Mouse (Mus musculus): Measurements from ENCODE around the gene Cd302.

GRCm38 (mm10) chr2:60282625-60283024 is 1.7 kb downstream of the Cd302 start:
- TF ChIP-seq CTCF (IDR thresholded peaks at IDR 0.05; ENCODE audit: control insufficient read depth, insufficient read depth, insufficient replicate concordance, low read depth, low read length), result no peak
- no peak for TF ChIP-seq POLR2A (IDR thresholded peaks at IDR 0.05; ENCODE audit: control insufficient read depth, low read depth, low read length)

All from testis, adult 2 months (tissue).